Mouse (Mus musculus) splenic B cell, adult 2 months (primary cell): Measurements from ENCODE around the gene Car9.

Source experiments
- DNase-seq: peaks from one replicate; pipeline ENCODE4 v3.0.0-alpha.2; 2011; ENCODE audit warnings: low read depth, low spot score
- H3K27me3 ChIP-seq: 2 replicates; pipeline ENCODE4 v1.6.1; 2012; ENCODE audit warnings: mild to moderate bottlenecking, low read length, moderate library complexity, mixed read lengths; ENCODE audit not compliant: control insufficient read depth, poor library complexity, insufficient read depth, severe bottlenecking
- H3K36me3 ChIP-seq: 2 replicates; pipeline ENCODE4 v1.6.1; 2012; ENCODE audit warnings: mild to moderate bottlenecking, low read length, moderate library complexity, mixed read lengths; ENCODE audit not compliant: control insufficient read depth, poor library complexity, insufficient read depth, severe bottlenecking

Car9 gene

GRCm38 (mm10) chr4:43559519-43560242 is 52.9 kb downstream of the Car9 start:
- DNase-seq, result peak; percentile 25
- H3K27me3 ChIP-seq, result no peaks in the 10 kb centered on the region
- H3K36me3 ChIP-seq, result peaks cover 8% of the 10 kb centered on the region

GRCm38 (mm10) chr4:43560243-43560611 is 53.5 kb downstream of the Car9 start:
- DNase-seq, result peak; percentile 48
- H3K27me3 ChIP-seq, result no peaks in the 10 kb centered on the region
- peaks cover 5% of the 10 kb centered on the region for H3K36me3 ChIP-seq

GRCm38 (mm10) chr4:43560976-43561375 is 54.2 kb downstream of the Car9 start:
- peaks cover 8% of the 10 kb centered on the region for H3K36me3 ChIP-seq
- H3K27me3 ChIP-seq, result no peaks in the 10 kb centered on the region
- DNase-seq, result peak; percentile 8

- peaks cover 4% of the 10 kb centered on the region for H3K36me3 ChIP-seq
- no peaks in the 10 kb centered on the region for H3K27me3 ChIP-seq
- DNase-seq, result no peak
Measured at GRCm38 (mm10) chr4:43561436-43561996, 54.8 kb downstream of the Car9 start.

- H3K36me3 ChIP-seq, result peaks cover 4% of the 10 kb centered on the region
- H3K27me3 ChIP-seq, result no peaks in the 10 kb centered on the region
- DNase-seq, result peak; percentile 95
Measured at GRCm38 (mm10) chr4:43561997-43562768, 55.4 kb downstream of the Car9 start, which contains the start of the genes Creb3 and Tln1. Gene Creb3, plus strand, starts transcription at chr4:43562332. Gene Tln1, minus strand, starts transcription at chr4:43562691.

- no peaks in the 10 kb centered on the region for H3K27me3 ChIP-seq
- peak; percentile 43 for DNase-seq
- peaks cover 11% of the 10 kb centered on the region for H3K36me3 ChIP-seq
Measured at GRCm38 (mm10) chr4:43562769-43563600, 56.2 kb downstream of the Car9 start.
